Mouse (Mus musculus) megakaryocyte-erythroid progenitor cell, adult 5-6 weeks (primary cell): ENCODE measurements around the gene Ugt1a1. TPM values are rescaled to one million over a fixed set of nuclear protein-coding genes. Genes with fewer than 3 reads are reported as not detected.
"Not testable (repeated sequence)": the region's sequence is repeated elsewhere in the genome, so short reads cannot be mapped to it uniquely, and the experiment has no call there.

Source experiments
- ATAC-seq: replicated peaks from 2 replicates; pipeline ENCODE4 v1.8.0; 2016; ENCODE audit warnings: mild to moderate bottlenecking, inconsistent platforms; ENCODE audit not compliant: severe bottlenecking, poor library complexity, low FRiP score, low TSS enrichment
- total RNA-seq, 2 experiments: library from RNA; stranded (forward) in 1 of 2; stranded (reverse) in 1 of 2; fragments of 200-1000, 215-1000 nt in 1 of 2; fragments of >200 nt in 1 of 2; fragmentation: Nextera tagmentation in 1 of 2; gene quantifications; 2 replicates each; pipeline ENCODE4 v1.2.3; 2014 to 2017

The Ugt1a1 gene
- total RNA-seq, 2 experiments from 2014 or later = not detected

- ATAC-seq = no peak
Observed at GRCm38 (mm10) chr1:88217144-88217543, 5.4 kb downstream of the Ugt1a1 start.

DNA sequence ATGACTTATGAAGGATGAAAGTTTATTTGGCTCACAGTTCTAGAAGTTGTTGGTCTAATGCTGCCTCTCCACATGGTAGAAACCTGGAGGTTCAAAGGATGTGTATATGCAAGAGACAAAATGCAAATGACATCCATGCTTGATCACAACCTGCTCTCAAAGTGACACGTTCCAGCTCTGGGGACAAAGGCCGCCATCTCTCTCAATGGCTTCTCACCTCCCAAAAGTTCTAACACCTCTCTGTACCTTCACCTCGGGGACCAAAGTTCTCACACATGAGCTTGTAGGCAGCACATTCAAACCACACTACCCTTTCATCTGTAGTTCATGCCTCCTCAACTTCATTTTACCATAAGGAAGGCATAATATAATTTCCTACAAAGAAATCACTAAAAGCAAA is 5.8 kb downstream of the Ugt1a1 start:
- ATAC-seq = no peak

DNA sequence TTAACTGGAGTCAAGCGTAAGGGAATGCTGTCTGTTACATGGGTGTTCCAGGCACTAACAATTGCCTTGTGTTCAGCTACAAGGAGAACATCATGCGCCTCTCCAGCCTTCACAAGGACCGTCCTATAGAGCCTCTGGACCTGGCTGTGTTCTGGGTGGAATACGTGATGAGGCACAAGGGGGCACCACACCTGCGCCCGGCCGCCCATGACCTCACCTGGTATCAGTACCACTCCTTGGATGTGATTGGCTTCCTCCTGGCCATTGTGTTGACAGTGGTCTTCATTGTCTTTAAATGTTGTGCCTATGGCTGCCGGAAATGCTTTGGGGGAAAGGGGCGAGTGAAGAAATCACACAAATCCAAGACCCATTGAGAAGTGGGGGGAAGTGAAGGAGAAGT is 6.3 kb downstream of the Ugt1a1 start:
- no peak for ATAC-seq

DNA sequence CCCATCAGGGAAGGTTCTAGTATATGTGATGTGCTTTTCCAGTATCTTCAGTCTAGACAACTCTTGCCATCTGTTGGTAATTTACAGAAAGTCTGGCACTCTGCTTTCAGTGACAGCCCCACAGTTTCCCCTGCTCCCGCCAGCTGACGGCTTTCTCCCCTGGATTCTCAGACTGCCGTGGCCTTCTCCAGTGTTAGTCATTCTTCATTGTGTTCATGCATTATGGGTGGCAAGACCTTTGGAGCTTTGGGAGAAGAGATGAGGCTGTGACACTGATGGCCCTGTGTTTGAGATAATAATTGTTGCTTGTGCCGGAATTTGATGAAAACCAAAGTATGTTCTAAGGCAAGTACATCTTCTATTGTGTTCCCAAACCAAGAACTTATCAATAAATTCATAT is 6.8 kb downstream of the Ugt1a1 start:
- no peak for ATAC-seq

DNA sequence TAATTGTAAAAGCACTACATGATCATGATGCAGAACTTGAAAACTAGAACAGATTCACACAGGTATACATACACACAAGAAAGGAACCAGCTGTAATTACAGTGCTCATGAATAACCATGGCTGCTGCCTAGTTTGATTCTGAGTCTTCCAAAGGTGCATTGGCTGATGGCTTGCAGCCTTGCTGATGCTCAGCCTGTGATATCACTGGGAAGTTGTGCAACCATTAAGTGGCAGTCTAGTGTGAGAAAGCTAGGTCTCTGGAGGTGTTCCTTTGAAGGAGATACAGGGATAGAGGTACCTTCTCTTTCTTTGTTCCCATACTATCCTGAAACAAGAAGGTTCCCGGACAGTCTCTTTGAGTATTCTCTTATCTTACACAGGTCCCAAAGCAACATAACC is 7.3 kb downstream of the Ugt1a1 start:
- no peak for ATAC-seq

GRCm38 (mm10) chr1:88220336-88220735 is 8.6 kb downstream of the Ugt1a1 start:
- no peak for ATAC-seq

DNA sequence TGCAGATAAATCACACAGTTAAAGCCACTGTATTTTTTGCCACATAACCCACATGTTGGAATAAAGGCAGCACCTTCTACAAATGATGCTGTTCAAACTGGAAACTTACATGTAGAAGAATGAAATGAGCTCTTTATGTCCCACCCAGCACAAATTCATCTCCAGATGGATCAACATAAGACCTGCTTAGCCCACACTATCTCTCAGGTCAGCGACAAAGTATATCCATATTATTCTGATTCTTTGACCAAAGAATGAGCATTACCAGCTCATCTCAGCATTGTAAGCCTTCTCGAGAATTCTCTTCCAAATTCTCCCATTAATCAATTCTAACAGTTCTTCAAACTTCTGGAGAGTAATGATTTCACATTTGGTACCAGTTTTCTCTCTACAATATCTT is 10.5 kb downstream of the Ugt1a1 start:
- no peak for ATAC-seq

DNA sequence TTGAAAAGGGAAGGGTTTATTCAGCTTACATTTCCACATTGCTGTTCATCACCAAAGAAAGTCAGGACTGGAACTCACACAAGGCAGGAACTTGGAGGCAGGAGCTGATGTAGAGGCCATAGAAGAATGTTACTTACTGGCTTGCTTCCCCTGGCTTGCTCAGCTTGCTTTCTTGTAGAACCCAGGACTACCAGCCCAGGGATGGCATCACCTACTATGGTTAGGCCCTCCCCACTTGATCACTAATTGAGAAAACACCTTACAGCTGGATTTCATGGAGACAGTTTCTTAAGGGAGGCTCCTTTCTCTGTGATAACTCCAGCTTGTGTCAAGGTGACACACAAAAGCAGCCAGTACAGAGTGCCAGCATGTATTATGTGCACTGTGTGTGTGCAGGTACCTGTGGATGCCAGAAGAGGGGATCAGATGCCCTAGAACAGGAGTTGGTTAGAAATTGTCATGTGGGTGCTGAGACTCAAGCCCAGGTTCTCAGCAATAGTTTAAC is 11.3 kb downstream of the Ugt1a1 start:
- ATAC-seq = not testable (repeated sequence)

GRCm38 (mm10) chr1:88223591-88223990 is 11.8 kb downstream of the Ugt1a1 start:
- ATAC-seq = no peak

- no peak for ATAC-seq
Observed at GRCm38 (mm10) chr1:88224029-88224776, 12.4 kb downstream of the Ugt1a1 start.

DNA sequence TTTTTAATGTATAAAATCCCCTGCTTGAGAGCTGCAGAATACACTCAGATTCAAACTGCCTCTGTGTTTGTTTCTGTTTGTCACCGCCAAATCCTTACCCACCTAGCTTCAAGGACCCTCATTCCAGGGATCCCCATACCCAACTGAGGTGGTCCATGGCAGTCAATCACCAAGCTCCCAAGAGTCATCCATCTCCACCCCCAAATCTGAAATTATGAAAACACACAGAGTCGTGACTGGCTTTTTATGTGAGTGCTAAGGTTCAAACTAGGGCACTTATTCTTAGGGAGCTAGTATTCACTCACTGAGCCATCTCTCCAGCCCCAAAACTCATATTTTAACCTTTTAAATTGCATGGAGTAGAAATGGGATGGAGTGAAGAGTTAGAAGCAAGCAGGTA is 13.5 kb downstream of the Ugt1a1 start:
- not testable (repeated sequence) for ATAC-seq

DNA sequence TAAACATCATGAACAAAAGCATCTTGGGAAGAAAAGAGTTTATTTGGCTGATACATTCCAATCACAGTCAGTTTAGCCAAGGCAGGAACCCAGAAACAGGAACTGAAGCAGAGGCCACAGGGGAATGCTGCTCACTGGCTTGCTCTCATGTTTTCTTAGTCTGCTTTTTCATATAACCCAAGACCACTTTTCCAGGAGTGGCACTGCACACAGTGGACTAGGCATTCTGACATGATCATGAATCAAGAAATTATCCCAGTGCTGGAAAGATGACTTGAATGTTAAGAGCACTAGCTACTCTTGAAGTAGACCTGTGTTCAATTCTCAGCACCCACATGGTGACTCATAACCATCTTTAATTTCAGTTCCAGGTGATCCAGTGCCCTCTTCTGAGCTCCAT is 14.0 kb downstream of the Ugt1a1 start:
- ATAC-seq = no peak

- ATAC-seq = no peak
Observed at GRCm38 (mm10) chr1:88226670-88227379, 15.1 kb downstream of the Ugt1a1 start, which contains the start of gene Mroh2a. TSS of gene Mroh2a (plus strand) at chr1:88226986.

- no peak for ATAC-seq
Observed at GRCm38 (mm10) chr1:88227482-88227881, 15.7 kb downstream of the Ugt1a1 start.

DNA sequence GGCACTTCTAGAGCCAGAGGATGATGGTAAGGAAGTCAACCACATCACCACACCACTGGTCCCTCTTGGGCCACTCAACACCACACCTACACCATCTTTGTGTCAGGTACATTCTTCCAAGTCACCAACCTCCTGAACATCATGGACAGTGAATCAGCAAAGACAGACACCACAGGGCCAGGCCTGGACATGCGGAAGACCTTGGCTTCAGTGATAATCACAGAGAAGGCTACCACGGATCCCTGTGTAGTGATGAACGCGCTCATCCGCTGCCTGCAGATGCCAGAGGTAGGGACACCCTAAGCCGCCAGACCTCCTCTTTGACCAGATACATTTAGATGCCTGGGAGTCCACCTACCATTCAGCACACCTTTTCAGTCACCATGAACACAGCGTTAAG is 16.4 kb downstream of the Ugt1a1 start:
- ATAC-seq = no peak

DNA sequence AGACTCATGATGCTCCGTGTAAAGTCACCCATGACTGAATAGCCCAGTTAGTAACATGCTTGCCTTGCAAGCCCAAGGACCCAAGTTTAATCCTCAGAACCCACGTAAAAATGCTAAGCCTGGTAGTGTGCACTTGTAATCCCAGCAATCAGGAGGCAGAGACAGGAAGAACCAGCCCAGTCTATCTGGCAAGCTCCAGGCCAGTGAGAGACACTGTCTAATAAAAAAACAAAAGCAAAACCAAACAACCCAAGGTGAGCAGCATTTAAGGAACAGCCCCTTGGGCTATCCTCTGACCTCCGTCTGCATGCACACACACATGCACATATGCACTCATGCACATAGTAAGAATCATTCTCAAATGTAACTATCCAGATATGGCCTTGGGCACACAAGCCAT is 17.8 kb downstream of the Ugt1a1 start:
- ATAC-seq = no peak

DNA sequence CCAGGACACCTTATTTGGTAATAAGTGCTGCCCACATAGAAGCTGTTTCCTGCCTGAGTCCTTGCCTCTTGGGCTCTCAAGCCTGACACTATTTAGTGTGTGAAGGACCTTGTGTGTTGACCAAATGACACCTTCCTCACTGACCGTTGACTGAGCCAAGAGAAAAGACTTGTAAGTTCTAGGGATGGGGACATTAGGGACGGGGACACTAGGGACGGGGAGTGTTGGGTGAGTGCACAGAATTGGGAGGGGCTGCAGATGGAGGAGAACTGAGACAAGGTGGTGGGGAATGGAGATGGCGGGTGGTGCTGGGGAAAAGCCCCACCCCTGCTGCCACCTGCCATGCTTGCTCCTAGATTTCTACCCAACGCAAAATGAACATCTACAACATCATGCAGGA is 18.2 kb downstream of the Ugt1a1 start:
- ATAC-seq = no peak

- ATAC-seq = no peak
Observed at GRCm38 (mm10) chr1:88230421-88230820, 18.7 kb downstream of the Ugt1a1 start.

- ATAC-seq = no peak
Observed at GRCm38 (mm10) chr1:88230981-88231802, 19.4 kb downstream of the Ugt1a1 start.
